In genomic region chr13:3538969-3539562, GRCm38 (mm10) we compare ENCODE assay signal across 8 mouse cellular contexts. TPM values are rescaled to one million over a fixed set of nuclear protein-coding genes. Genes with fewer than 3 reads are reported as not detected.
A peak's percentile ranks its signal among the peaks of the same experiment; 100 is the strongest.
DNase-seq lines count a peak whose midpoint lies in the region; ATAC-seq and TF ChIP-seq lines count a peak whose summit lies in the region.

No protein-coding gene starts in this region.

- no peaks in the 10 kb centered on the region for H3K27me3 ChIP-seq in heart, embryonic 13.5 days (replicated peaks)
- H3K27me3 ChIP-seq in G1E (ENCODE audit: insufficient read depth, low read length): no peaks in the 10 kb centered on the region
- H3K27me3 ChIP-seq in forebrain, embryonic 15.5 days: no peaks in the 10 kb centered on the region
- no peaks in the 10 kb centered on the region for H3K27me3 ChIP-seq in liver, embryonic 15.5 days
- H3K27me3 ChIP-seq in stomach, postnatal 0 days (ENCODE audit: control insufficient read depth, insufficient read depth, low read length): no peaks in the 10 kb centered on the region

- WGBS in heart, embryonic 13.5 days: 4% methylated on average over 15 of the region's 15 CpGs
- 1% methylated on average over 15 of the region's 15 CpGs for WGBS in forebrain, embryonic 15.5 days
- 2% methylated on average over 15 of the region's 15 CpGs for WGBS in liver, embryonic 15.5 days (ENCODE audit: insufficient replicate concordance)
- WGBS in stomach, postnatal 0 days: 2% methylated on average over 15 of the region's 15 CpGs

- TF ChIP-seq CTCF in G1E (IDR thresholded peaks at IDR 0.05; ENCODE audit: low read depth, low read length): no peak
- no peak for TF ChIP-seq CTCF in stomach, postnatal 0 days (IDR thresholded peaks at IDR 0.05; ENCODE audit: low read depth)

- ATAC-seq in heart, embryonic 13.5 days (ENCODE audit: extremely low read depth, insufficient number of reproducible peaks, low FRiP score, low TSS enrichment): no peak
- no peak for ATAC-seq in G1E (ENCODE audit: extremely low read depth, insufficient number of reproducible peaks, low FRiP score, poor library complexity, severe bottlenecking)
- no peak for ATAC-seq in forebrain, embryonic 15.5 days (replicated peaks)
- ATAC-seq in liver, embryonic 15.5 days (ENCODE audit: insufficient read depth): no peak
- no peak for ATAC-seq in stomach, postnatal 0 days (ENCODE audit: low FRiP score, low TSS enrichment)

- peak overlapping the region; percentile 99 for H3K4me3 ChIP-seq in heart, embryonic 13.5 days
- H3K4me3 ChIP-seq in G1E (ENCODE audit: low read depth, low read length): peak overlapping the region; percentile 94
- H3K4me3 ChIP-seq in forebrain, embryonic 15.5 days: peak overlapping the region; percentile 83
- H3K4me3 ChIP-seq in liver, embryonic 15.5 days (replicated peaks): peak overlapping the region; percentile 70
- H3K4me3 ChIP-seq in stomach, postnatal 0 days (ENCODE audit: low read depth, low read length): peak overlapping the region; percentile 95

- H3K4me2 ChIP-seq in heart, embryonic 13.5 days: peak overlapping the region; percentile 92
- H3K4me2 ChIP-seq in forebrain, embryonic 15.5 days (replicated peaks): peak overlapping the region; percentile 52
- peak overlapping the region; percentile 83 for H3K4me2 ChIP-seq in liver, embryonic 15.5 days
- peak overlapping the region; percentile 71 for H3K4me2 ChIP-seq in stomach, postnatal 0 days (replicated peaks; ENCODE audit: low read depth)

- no peak for DNase-seq in heart, postnatal 14 days
- no peak for DNase-seq in G1E (ENCODE audit: low spot score)
- DNase-seq in stomach, postnatal 0 days (ENCODE audit: low spot score): no peak
- DNase-seq in layer of hippocampus, adult 8-10 months (ENCODE audit: low spot score in 2 of 2): no peak
- DNase-seq in testis, postnatal 14 days (ENCODE audit: low spot score): no peak

- peak overlapping the region; percentile 100 for H3K27ac ChIP-seq in heart, embryonic 13.5 days (replicated peaks)
- peak overlapping the region; percentile 97 for H3K27ac ChIP-seq in forebrain, embryonic 15.5 days (replicated peaks)
- H3K27ac ChIP-seq in liver, embryonic 15.5 days (replicated peaks): peak overlapping the region; percentile 96
- peak overlapping the region; percentile 100 for H3K27ac ChIP-seq in stomach, postnatal 0 days (replicated peaks)

- H3K9ac ChIP-seq in heart, embryonic 13.5 days: peak overlapping the region; percentile 99
- H3K9ac ChIP-seq in forebrain, embryonic 15.5 days (replicated peaks): peak overlapping the region; percentile 89
- H3K9ac ChIP-seq in liver, embryonic 15.5 days: peak overlapping the region; percentile 86
- peak overlapping the region; percentile 97 for H3K9ac ChIP-seq in stomach, postnatal 0 days (ENCODE audit: low read length)

- H3K9me3 ChIP-seq in heart, embryonic 13.5 days: no peaks in the 10 kb centered on the region
- H3K9me3 ChIP-seq in G1E (replicated peaks): no peaks in the 10 kb centered on the region; the same call in 1 of the 2 replicates
- H3K9me3 ChIP-seq in forebrain, embryonic 15.5 days: no peaks in the 10 kb centered on the region
- H3K9me3 ChIP-seq in liver, embryonic 15.5 days (replicated peaks): no peaks in the 10 kb centered on the region
- no peaks in the 10 kb centered on the region for H3K9me3 ChIP-seq in stomach, postnatal 0 days (ENCODE audit: control insufficient read depth, low read length)

- H3K36me3 ChIP-seq in heart, embryonic 13.5 days: no peaks in the 10 kb centered on the region
- peaks cover 22% of the 10 kb centered on the region for H3K36me3 ChIP-seq in G1E (replicated peaks)
- no peaks in the 10 kb centered on the region for H3K36me3 ChIP-seq in forebrain, embryonic 15.5 days
- H3K36me3 ChIP-seq in liver, embryonic 15.5 days (replicated peaks): no peaks in the 10 kb centered on the region
- H3K36me3 ChIP-seq in stomach, postnatal 0 days (ENCODE audit: control insufficient read depth, insufficient read depth, low read length): no peaks in the 10 kb centered on the region

- intact Hi-C loops in heart, postnatal 14 days (cut with DNase I): loop anchor here (5.0 kb wide), 1 partner anchor 73 kb away; the partner anchor contains the start of gene Fam208b

- H3K4me1 ChIP-seq in heart, embryonic 13.5 days: peaks cover 40% of the 10 kb centered on the region
- H3K4me1 ChIP-seq in G1E (ENCODE audit: insufficient read depth, low read depth, low read length): peaks cover 45% of the 10 kb centered on the region
- H3K4me1 ChIP-seq in forebrain, embryonic 15.5 days: peaks cover 46% of the 10 kb centered on the region
- H3K4me1 ChIP-seq in liver, embryonic 15.5 days (replicated peaks): peaks cover 49% of the 10 kb centered on the region
- peaks cover 11% of the 10 kb centered on the region for H3K4me1 ChIP-seq in stomach, postnatal 0 days (replicated peaks; ENCODE audit: control insufficient read depth, insufficient read depth)

- no peak for TF ChIP-seq EP300 in stomach, postnatal 0 days (optimal IDR thresholded peaks at IDR 0.05)

RNA-seq across cellular contexts. Expression of gene Gdi2, which starts 1.2 kb away (rescaled TPM):
- 324 and 326 TPM in 2 replicates for polyA plus RNA-seq in heart, embryonic 13.5 days (2015; fragmentation: Nextera tagmentation; extraction: Ambion mirVana)
- 100 to 1,000 TPM; 249 to 250 TPM for total RNA-seq in heart, postnatal 14 days (2021)
- 1,012 and 1,046 TPM in 2 replicates for total RNA-seq in G1E (2014; fragmentation: Nextera tagmentation)
- 868 and 989 TPM in 2 replicates for total RNA-seq in G1E (2017)
- polyA plus RNA-seq in G1E (2012): 493 and 528 TPM in 2 replicates
- polyA plus RNA-seq in forebrain, embryonic 15.5 days (2015; fragmentation: Nextera tagmentation; extraction: Ambion mirVana): 417 and 427 TPM in 2 replicates
- polyA plus RNA-seq in liver, embryonic 15.5 days (2015; fragmentation: Nextera tagmentation; extraction: Ambion mirVana): 147 and 156 TPM in 2 replicates
- 338 and 359 TPM in 2 replicates for polyA plus RNA-seq in stomach, postnatal 0 days (2015; fragmentation: Nextera tagmentation; extraction: Ambion mirVana)
- 100 to 1,000 TPM; 300 to 325 (median 314) TPM for total RNA-seq in layer of hippocampus, adult 8-10 months (2022)
